Mouse (Mus musculus): ENCODE measurements at regions not wholly inside any gene's neighbourhood (a gene's known extent, or its start where the extent isn't known, plus 50 kb on each side); places are given as distances from the start of the nearest gene placed in this dataset.

- Histone ChIP-seq H3K27ac (no peak overlapping the region), H3K9ac (no peak overlapping the region), H3K4me1 (replicated peaks) (no peaks in the 10 kb centered on the region), H3K4me2 (no peak overlapping the region), H3K4me3 (no peak overlapping the region), H3K27me3 (no peaks in the 10 kb centered on the region), H3K9me3 (no peaks in the 10 kb centered on the region), H3K36me3 (no peaks in the 10 kb centered on the region)
- WGBS: 60% methylated on average over 2 of the region's 2 CpGs
- ATAC-seq (ENCODE audit: low FRiP score): no peak
These were observed 57.2 kb upstream of the Slc1a1 start for GRCm38 (mm10) chr19:28777674-28778073.

- H3K27me3 ChIP-seq: no peaks in the 10 kb centered on the region
- no peaks in the 10 kb centered on the region for H3K36me3 ChIP-seq
- H3K27ac ChIP-seq: no peak overlapping the region
- no peaks in the 10 kb centered on the region for H3K4me1 ChIP-seq (replicated peaks)
- no peak for ATAC-seq (ENCODE audit: low FRiP score)
- no peak overlapping the region for H3K9ac ChIP-seq
- WGBS: 79% methylated on average over 4 of the region's 4 CpGs
- H3K4me3 ChIP-seq: no peak overlapping the region
- H3K4me2 ChIP-seq: no peak overlapping the region
- H3K9me3 ChIP-seq: no peaks in the 10 kb centered on the region
These were observed 56.5 kb upstream of the Slc1a1 start for GRCm38 (mm10) chr19:28778386-28778785.

- ATAC-seq (ENCODE audit: low FRiP score): no peak
- WGBS: 86% methylated on average over 2 of the region's 2 CpGs
- H3K4me2 ChIP-seq: no peak overlapping the region
- no peaks in the 10 kb centered on the region for H3K4me1 ChIP-seq (replicated peaks)
- no peaks in the 10 kb centered on the region for H3K27me3 ChIP-seq
- H3K9ac ChIP-seq: no peak overlapping the region
- H3K4me3 ChIP-seq: no peak overlapping the region
- no peak overlapping the region for H3K27ac ChIP-seq
- no peaks in the 10 kb centered on the region for H3K36me3 ChIP-seq
- no peaks in the 10 kb centered on the region for H3K9me3 ChIP-seq
These were observed 52.9 kb upstream of the Slc1a1 start for GRCm38 (mm10) chr19:28781971-28782370.

Data from hindbrain, embryonic 13.5 days (tissue).